Mouse (Mus musculus): Measurements from ENCODE around the gene Rps3a1. TPM values are rescaled to one million over a fixed set of nuclear protein-coding genes. Genes with fewer than 3 reads are reported as not detected.

Gene Rps3a1
- polyA plus RNA-seq, 1 experiment: 355 TPM

DNA sequence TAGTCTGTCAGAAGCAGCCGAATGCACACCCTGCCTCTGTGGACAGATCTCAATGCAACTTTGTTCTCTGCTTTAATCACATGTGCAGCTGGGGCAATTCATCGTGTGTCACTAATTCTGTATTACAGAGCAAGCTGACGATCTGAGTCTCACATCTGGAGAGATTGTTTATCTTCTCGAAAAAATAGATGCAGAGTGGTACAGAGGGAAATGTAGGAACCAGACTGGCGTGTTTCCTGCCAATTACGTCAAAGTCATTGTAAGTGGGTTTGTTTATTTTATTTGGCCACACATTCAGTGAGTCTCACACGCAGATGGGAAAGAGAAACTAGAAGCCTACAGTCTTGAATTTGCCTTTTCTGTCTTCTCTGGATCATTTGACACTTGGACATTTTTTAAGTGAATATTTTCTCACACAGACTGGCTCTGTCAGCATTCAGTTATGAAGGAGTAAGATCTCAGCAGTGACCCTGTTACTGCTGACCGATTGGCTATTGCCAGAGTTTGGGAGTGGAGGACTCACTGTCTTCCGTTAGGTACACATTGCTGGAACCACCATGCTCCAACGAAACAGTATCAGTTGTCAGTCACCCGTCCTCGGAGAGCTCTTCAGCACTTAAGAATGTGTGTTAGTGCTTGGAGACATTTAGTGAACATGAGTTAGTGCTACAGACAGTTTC is 27.7 kb downstream of the Rps3a1 start:
- Histone ChIP-seq H3K4me3 (ENCODE audit: insufficient read depth, poor library complexity, severe bottlenecking) (no peak overlapping the region), H3K27me3 (ENCODE audit: control insufficient read depth, insufficient read depth, insufficient read length) (no peaks in the 10 kb centered on the region), H3K79me2 (ENCODE audit: control insufficient read depth, insufficient read depth) (no peaks in the 10 kb centered on the region), H3K79me3 (ENCODE audit: low read depth) (no peaks in the 10 kb centered on the region), H3ac (ENCODE audit: control insufficient read depth, insufficient read length, low read depth) (no peak overlapping the region), H3K36me3 (ENCODE audit: control insufficient read depth, insufficient read depth) (peaks cover 6% of the 10 kb centered on the region)
- TF ChIP-seq FOSL1 (IDR thresholded peaks at IDR 0.05; ENCODE audit: insufficient read depth, low read length, poor library complexity, severe bottlenecking) (no peak), USF1 (IDR thresholded peaks at IDR 0.05; ENCODE audit: low read depth) (no peak), MYOG (IDR thresholded peaks at IDR 0.05; ENCODE audit: control insufficient read depth, extremely low read depth, insufficient read length) (no peak), CEBPB (IDR thresholded peaks at IDR 0.05; ENCODE audit: low read depth) (no peak), CTCF (IDR thresholded peaks at IDR 0.05; ENCODE audit: control insufficient read depth, insufficient read depth, insufficient read length) (no peak), MAX (IDR thresholded peaks at IDR 0.05) (no peak), MYOD1 (IDR thresholded peaks at IDR 0.05; ENCODE audit: control insufficient read depth, insufficient read length, low read depth) (no peak)

- no peaks in the 10 kb centered on the region for H3K79me2 ChIP-seq (ENCODE audit: control insufficient read depth, insufficient read depth)
- no peak overlapping the region for H3ac ChIP-seq (ENCODE audit: control insufficient read depth, insufficient read length, low read depth)
- H3K4me3 ChIP-seq (ENCODE audit: insufficient read depth, poor library complexity, severe bottlenecking): no peak overlapping the region
- TF ChIP-seq MAX (IDR thresholded peaks at IDR 0.05) (no peak), MYOD1 (IDR thresholded peaks at IDR 0.05; ENCODE audit: control insufficient read depth, insufficient read length, low read depth) (no peak)
- H3K36me3 ChIP-seq (ENCODE audit: control insufficient read depth, insufficient read depth): peaks cover 6% of the 10 kb centered on the region
- no peaks in the 10 kb centered on the region for H3K79me3 ChIP-seq (ENCODE audit: low read depth)
- H3K27me3 ChIP-seq (ENCODE audit: control insufficient read depth, insufficient read depth, insufficient read length): no peaks in the 10 kb centered on the region
Measured at GRCm38 (mm10) chr3:86112766-86113165, 29.7 kb downstream of the Rps3a1 start.

DNA sequence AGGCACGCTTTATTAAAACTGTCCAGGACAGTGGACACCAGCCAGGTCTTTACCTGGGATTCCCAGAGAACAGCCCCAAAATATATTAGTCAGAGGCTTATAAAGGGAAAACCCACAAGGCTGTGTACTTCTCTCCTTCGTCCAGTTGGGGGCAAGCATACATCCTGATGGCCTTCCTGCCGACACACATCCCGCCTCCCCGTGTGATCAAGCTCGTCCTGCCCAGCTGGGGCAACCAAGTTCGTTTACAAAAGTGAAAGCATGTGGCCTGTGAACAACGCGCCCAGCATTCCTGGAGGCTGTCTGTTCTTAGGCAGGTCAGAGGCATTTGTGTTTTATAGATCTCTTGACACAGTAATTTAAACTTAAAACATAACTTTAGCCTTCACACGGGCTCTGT is 32.4 kb downstream of the Rps3a1 start:
- Histone ChIP-seq H3K27me3 (ENCODE audit: control insufficient read depth, insufficient read depth, insufficient read length) (no peaks in the 10 kb centered on the region), H3K79me3 (ENCODE audit: low read depth) (no peaks in the 10 kb centered on the region), H3ac (ENCODE audit: control insufficient read depth, insufficient read length, low read depth) (no peak overlapping the region), H3K79me2 (ENCODE audit: control insufficient read depth, insufficient read depth) (no peaks in the 10 kb centered on the region), H3K4me3 (ENCODE audit: insufficient read depth, poor library complexity, severe bottlenecking) (no peak overlapping the region), H3K36me3 (ENCODE audit: control insufficient read depth, insufficient read depth) (no peaks in the 10 kb centered on the region)
- no peak for TF ChIP-seq FOSL1 (IDR thresholded peaks at IDR 0.05; ENCODE audit: insufficient read depth, low read length, poor library complexity, severe bottlenecking)
- TF ChIP-seq USF1 (IDR thresholded peaks at IDR 0.05; ENCODE audit: low read depth): no peak
- no peak for TF ChIP-seq CTCF (IDR thresholded peaks at IDR 0.05; ENCODE audit: control insufficient read depth, insufficient read depth, insufficient read length)
- no peak for TF ChIP-seq MYOD1 (IDR thresholded peaks at IDR 0.05; ENCODE audit: control insufficient read depth, insufficient read length, low read depth)
- TF ChIP-seq MYOG (IDR thresholded peaks at IDR 0.05; ENCODE audit: control insufficient read depth, extremely low read depth, insufficient read length): no peak
- no peak for TF ChIP-seq MAX (IDR thresholded peaks at IDR 0.05)
- TF ChIP-seq CEBPB (IDR thresholded peaks at IDR 0.05; ENCODE audit: low read depth): no peak

DNA sequence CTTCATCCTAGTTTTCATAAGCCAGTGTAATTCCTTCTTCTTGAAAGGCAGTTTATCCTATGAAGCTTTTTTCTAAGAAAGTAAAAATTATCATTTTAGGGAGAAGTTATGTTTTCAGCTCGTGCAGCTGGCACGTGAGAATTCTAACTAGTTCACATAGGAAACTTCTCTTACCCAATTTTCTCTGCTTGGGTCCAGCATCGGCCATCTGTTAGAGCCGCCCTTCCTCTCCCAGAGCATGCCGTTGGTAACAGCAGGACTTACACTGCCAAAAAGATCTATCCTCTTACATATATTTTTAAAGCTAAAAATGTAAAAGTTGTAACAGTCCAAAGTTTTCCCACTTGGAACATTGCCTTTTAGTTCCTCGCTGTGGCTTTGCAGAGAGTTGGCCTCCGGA is 33.4 kb downstream of the Rps3a1 start:
- Histone ChIP-seq H3K4me3 (ENCODE audit: insufficient read depth, poor library complexity, severe bottlenecking) (no peak overlapping the region), H3ac (ENCODE audit: control insufficient read depth, insufficient read length, low read depth) (no peak overlapping the region), H3K79me2 (ENCODE audit: control insufficient read depth, insufficient read depth) (no peaks in the 10 kb centered on the region), H3K27me3 (ENCODE audit: control insufficient read depth, insufficient read depth, insufficient read length) (no peaks in the 10 kb centered on the region), H3K79me3 (ENCODE audit: low read depth) (no peaks in the 10 kb centered on the region), H3K36me3 (ENCODE audit: control insufficient read depth, insufficient read depth) (no peaks in the 10 kb centered on the region)
- TF ChIP-seq USF1 (IDR thresholded peaks at IDR 0.05; ENCODE audit: low read depth) (no peak), MYOD1 (IDR thresholded peaks at IDR 0.05; ENCODE audit: control insufficient read depth, insufficient read length, low read depth) (no peak), MAX (IDR thresholded peaks at IDR 0.05) (no peak), CTCF (IDR thresholded peaks at IDR 0.05; ENCODE audit: control insufficient read depth, insufficient read depth, insufficient read length) (no peak), MYOG (IDR thresholded peaks at IDR 0.05; ENCODE audit: control insufficient read depth, extremely low read depth, insufficient read length) (no peak), FOSL1 (IDR thresholded peaks at IDR 0.05; ENCODE audit: insufficient read depth, low read length, poor library complexity, severe bottlenecking) (no peak), CEBPB (IDR thresholded peaks at IDR 0.05; ENCODE audit: low read depth) (no peak)

DNA sequence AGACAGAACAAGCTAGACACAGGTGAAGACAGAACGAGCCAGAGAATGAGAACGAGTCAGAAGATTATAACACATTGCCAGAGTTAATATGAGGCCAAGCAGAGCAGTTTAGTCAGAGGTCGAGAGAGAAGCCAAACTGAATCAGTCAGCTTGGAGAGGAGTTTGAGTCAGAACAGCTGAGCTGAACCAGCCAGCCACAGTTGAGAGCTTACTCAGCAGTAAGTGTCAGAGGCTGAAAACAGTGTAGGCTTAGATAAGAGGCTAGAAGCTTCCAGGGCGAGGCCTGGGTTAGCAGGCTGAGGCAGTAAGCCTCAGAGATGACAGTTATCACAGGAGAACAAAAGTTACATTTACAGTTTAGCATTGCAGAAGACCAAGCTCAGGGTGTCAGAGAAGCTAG is 33.9 kb downstream of the Rps3a1 start:
- TF ChIP-seq MYOD1 (IDR thresholded peaks at IDR 0.05; ENCODE audit: control insufficient read depth, insufficient read length, low read depth) (no peak), MYOG (IDR thresholded peaks at IDR 0.05; ENCODE audit: control insufficient read depth, extremely low read depth, insufficient read length) (no peak), CEBPB (IDR thresholded peaks at IDR 0.05; ENCODE audit: low read depth) (no peak), CTCF (IDR thresholded peaks at IDR 0.05; ENCODE audit: control insufficient read depth, insufficient read depth, insufficient read length) (no peak), USF1 (IDR thresholded peaks at IDR 0.05; ENCODE audit: low read depth) (no peak)
- Histone ChIP-seq H3ac (ENCODE audit: control insufficient read depth, insufficient read length, low read depth) (no peak overlapping the region), H3K36me3 (ENCODE audit: control insufficient read depth, insufficient read depth) (no peaks in the 10 kb centered on the region), H3K79me2 (ENCODE audit: control insufficient read depth, insufficient read depth) (no peaks in the 10 kb centered on the region), H3K4me3 (ENCODE audit: insufficient read depth, poor library complexity, severe bottlenecking) (no peak overlapping the region), H3K27me3 (ENCODE audit: control insufficient read depth, insufficient read depth, insufficient read length) (no peaks in the 10 kb centered on the region), H3K79me3 (ENCODE audit: low read depth) (no peaks in the 10 kb centered on the region)
